Mouse (Mus musculus) heart, adult 2 months (tissue): ENCODE measurements around the gene Fam122a. TPM values are rescaled to one million over a fixed set of nuclear protein-coding genes. Genes with fewer than 3 reads are reported as not detected.

Experiments
- DNase-seq, 2 experiments: peaks; one replicate each; pipeline ENCODE4 v3.0.0; 2021
- H3K27ac ChIP-seq: fragments of 200-600 bp; 2 replicates; pipeline ENCODE4 v1.8.1; 2022
- H3K27me3 ChIP-seq: fragments of 200-500 bp; 2 replicates; pipeline ENCODE4 v1.6.1; 2012; ENCODE audit warnings: mild to moderate bottlenecking, low read length, inconsistent platforms, mixed read lengths; ENCODE audit not compliant: control insufficient read depth, insufficient read depth
- H3K36me3 ChIP-seq: fragments of 200-500 bp; 2 replicates; pipeline ENCODE4 v1.6.1; 2012; ENCODE audit warnings: low read length, inconsistent platforms; ENCODE audit not compliant: control insufficient read depth, insufficient read depth
- H3K4me1 ChIP-seq: fragments of 200-500 bp; 2 replicates; pipeline ENCODE4 v1.6.1; 2011; ENCODE audit warnings: low read length; ENCODE audit not compliant: control insufficient read depth, insufficient read depth
- H3K4me3 ChIP-seq: fragments of 200-600 bp; 2 replicates; pipeline ENCODE4 v1.8.1; 2022
- H3K79me2 ChIP-seq: fragments of 200-500 bp; replicated peaks from 2 replicates; pipeline ENCODE4 v1.6.1; 2012; ENCODE audit warnings: mild to moderate bottlenecking, inconsistent platforms, low read length, moderate library complexity, mixed read lengths; ENCODE audit not compliant: control insufficient read depth, insufficient read depth
- H3K9ac ChIP-seq: fragments of 200-500 bp; 2 replicates; pipeline ENCODE4 v1.6.1; 2012; ENCODE audit warnings: low read depth, mild to moderate bottlenecking, control low read depth, inconsistent platforms, low read length, mixed read lengths
- CTCF ChIP-seq: fragments of 200-600 bp; IDR thresholded peaks from 2 replicates; pipeline ENCODE4 v1.8.1; 2022; ENCODE audit warnings: antibody characterized with exemption, mild to moderate bottlenecking, moderate library complexity
- EP300 ChIP-seq: fragments of 200-500 bp; IDR thresholded peaks from 2 replicates; pipeline ENCODE4 v1.6.1; 2011; ENCODE audit warnings: low read depth, low read length, control low read depth; ENCODE audit not compliant: insufficient read depth
- POLR2A ChIP-seq: fragments of 200-500 bp; IDR thresholded peaks from 2 replicates; pipeline ENCODE4 v1.6.1; 2011; ENCODE audit warnings: mild to moderate bottlenecking, low read depth, low read length, control low read depth; ENCODE audit not compliant: insufficient read depth
- WGBS: fragments of 180-500 bp; shearing (Covaris S2); methylation state at CpG from one replicate; pipeline ENCODE4 v1.1.7; 2018; 5-methylcytosine and 5-hydroxymethylcytosine counted together
- intact Hi-C: fragments of 180-260 bp; cut with DNase I; formaldehyde crosslinking; loops from one replicate; pipeline ENCODE4 v1.15.1; 2025
- polyA plus RNA-seq: library from polyadenylated mRNA; depleted of rRNA; stranded (reverse); fragments of >200 nt; gene quantifications from 2 replicates; pipeline ENCODE4 v1.2.3, GENCODE M21; 2012
- total RNA-seq, 2 experiments: library from RNA; stranded (reverse); gene quantifications; 2 replicates each; pipeline ENCODE4 v1.2.3; 2021

The Fam122a gene
- total and polyA plus RNA-seq, 3 experiments: 25.2 to 28.8 (median 26.4) TPM

- H3K79me2 ChIP-seq: no peaks in the 10 kb centered on the region
- TF ChIP-seq CTCF (peak; percentile 31; the same call in 1 of the 2 replicates), POLR2A (no peak), EP300 (0 out of 2 replicates have a peak, but pooled peaks have one; percentile 29)
- no peak for DNase-seq
- WGBS: 11% methylated on average over 3 of the region's 3 CpGs
- no peak overlapping the region for H3K4me3 ChIP-seq
- H3K27ac ChIP-seq: peak overlapping the region; percentile 60
- H3K4me1 ChIP-seq: no peaks in the 10 kb centered on the region; the same call in 1 of the 2 replicates
- H3K9ac ChIP-seq: no peak overlapping the region
- no peaks in the 10 kb centered on the region for H3K27me3 ChIP-seq
- intact Hi-C loops: loop anchor here (2.0 kb wide), 1 partner anchor 26 kb away; no protein-coding TSS in a partner anchor
- H3K36me3 ChIP-seq: no peaks in the 10 kb centered on the region
Observed at GRCm38 (mm10) chr19:24452441-24452898, 24.7 kb downstream of the Fam122a start.

GRCm38 (mm10) chr19:24451626-24452025, 25.5 kb downstream of the Fam122a start:
- no peak for TF ChIP-seq EP300
- TF ChIP-seq POLR2A: no peak
- TF ChIP-seq CTCF: 0 out of 2 replicates have a peak, but pooled peaks have one; percentile 1
- no peaks in the 10 kb centered on the region; the same call in 1 of the 2 replicates for H3K4me1 ChIP-seq
- H3K79me2 ChIP-seq: no peaks in the 10 kb centered on the region
- WGBS: 83% methylated on average over 3 of the region's 3 CpGs
- intact Hi-C loops: loop anchor here (2.0 kb wide), 1 partner anchor 25 kb away; no protein-coding TSS in a partner anchor
- no peak for DNase-seq
- H3K4me3 ChIP-seq: no peak overlapping the region
- H3K27ac ChIP-seq: peak overlapping the region; percentile 45
- H3K9ac ChIP-seq: no peak overlapping the region
- H3K27me3 ChIP-seq: no peaks in the 10 kb centered on the region
- no peaks in the 10 kb centered on the region for H3K36me3 ChIP-seq

- Histone ChIP-seq H3K4me3 (no peak overlapping the region), H3K4me1 (no peaks in the 10 kb centered on the region; the same call in 1 of the 2 replicates), H3K9ac (no peak overlapping the region), H3K36me3 (no peaks in the 10 kb centered on the region), H3K79me2 (no peaks in the 10 kb centered on the region), H3K27me3 (no peaks in the 10 kb centered on the region), H3K27ac (no peak overlapping the region)
- TF ChIP-seq POLR2A (no peak), EP300 (no peak), CTCF (no peak)
- 88% methylated on average over 8 of the region's 8 CpGs for WGBS
- DNase-seq: no peak
- intact Hi-C loops: no loop called here
Observed at GRCm38 (mm10) chr19:24450740-24451139, 26.4 kb downstream of the Fam122a start.

- intact Hi-C loops: no loop called here
- Histone ChIP-seq H3K9ac (no peak overlapping the region), H3K4me1 (no peaks in the 10 kb centered on the region), H3K79me2 (no peaks in the 10 kb centered on the region), H3K27me3 (no peaks in the 10 kb centered on the region), H3K27ac (no peak overlapping the region), H3K4me3 (no peak overlapping the region), H3K36me3 (peaks cover 3% of the 10 kb centered on the region; the same call in 1 of the 2 replicates)
- DNase-seq: no peak
- 60% methylated on average over 3 of the region's 3 CpGs for WGBS
- no peak for TF ChIP-seq EP300
- no peak for TF ChIP-seq POLR2A
- TF ChIP-seq CTCF: no peak
Observed at GRCm38 (mm10) chr19:24444322-24444721, 32.8 kb downstream of the Fam122a start.

GRCm38 (mm10) chr19:24439715-24440114, 37.4 kb downstream of the Fam122a start:
- DNase-seq: no peak
- Histone ChIP-seq H3K36me3 (peaks cover 3% of the 10 kb centered on the region; the same call in 1 of the 2 replicates), H3K27me3 (no peaks in the 10 kb centered on the region), H3K9ac (no peak overlapping the region), H3K4me1 (no peaks in the 10 kb centered on the region), H3K27ac (no peak overlapping the region), H3K4me3 (no peak overlapping the region), H3K79me2 (no peaks in the 10 kb centered on the region)
- TF ChIP-seq POLR2A (no peak), CTCF (no peak), EP300 (no peak)
- WGBS: 28% methylated on average over 4 of the region's 4 CpGs
- intact Hi-C loops: no loop called here

- no peak overlapping the region for H3K27ac ChIP-seq
- H3K79me2 ChIP-seq: no peaks in the 10 kb centered on the region
- TF ChIP-seq CTCF: no peak
- no peak for TF ChIP-seq EP300
- no peak for TF ChIP-seq POLR2A
- intact Hi-C loops: no loop called here
- 56% methylated on average over 6 of the region's 6 CpGs for WGBS
- no peaks in the 10 kb centered on the region for H3K36me3 ChIP-seq
- H3K4me1 ChIP-seq: peaks cover 1% of the 10 kb centered on the region; the same call in 1 of the 2 replicates
- no peak for DNase-seq
- no peak overlapping the region for H3K9ac ChIP-seq
- H3K4me3 ChIP-seq: no peak overlapping the region
- no peaks in the 10 kb centered on the region for H3K27me3 ChIP-seq
Observed at GRCm38 (mm10) chr19:24434291-24434690, 42.9 kb downstream of the Fam122a start.
